Mouse (Mus musculus): ENCODE results near the gene Mmp15. TPM values are rescaled to one million over a fixed set of nuclear protein-coding genes. Genes with fewer than 3 reads are reported as not detected.
"Not testable (repeated sequence)": the region's sequence is repeated elsewhere in the genome, so short reads cannot be mapped to it uniquely, and the experiment has no call there.

Mmp15 gene
- total RNA-seq, 2 experiments from 2014 or later: not detected

- no peak for ATAC-seq (replicated peaks; ENCODE audit: low FRiP score, poor library complexity, severe bottlenecking)
Measured at GRCm38 (mm10) chr8:95374429-95374828, 22.4 kb downstream of the Mmp15 start.

GRCm38 (mm10) chr8:95375374-95375930 is 23.4 kb downstream of the Mmp15 start:
- no peak for ATAC-seq (replicated peaks; ENCODE audit: low FRiP score, poor library complexity, severe bottlenecking)

GRCm38 (mm10) chr8:95376309-95376999 is 24.4 kb downstream of the Mmp15 start:
- no peak for ATAC-seq (replicated peaks; ENCODE audit: low FRiP score, poor library complexity, severe bottlenecking)

GRCm38 (mm10) chr8:95377101-95377500 is 25.0 kb downstream of the Mmp15 start:
- ATAC-seq (replicated peaks; ENCODE audit: low FRiP score, poor library complexity, severe bottlenecking): no peak

- ATAC-seq (replicated peaks; ENCODE audit: low FRiP score, poor library complexity, severe bottlenecking): no peak
Measured at GRCm38 (mm10) chr8:95377863-95378291, 25.8 kb downstream of the Mmp15 start.

- not testable (repeated sequence) for ATAC-seq (replicated peaks; ENCODE audit: low FRiP score, poor library complexity, severe bottlenecking)
Measured at GRCm38 (mm10) chr8:95378928-95379327, 26.9 kb downstream of the Mmp15 start.

- no peak for ATAC-seq (replicated peaks; ENCODE audit: low FRiP score, poor library complexity, severe bottlenecking)
Measured at GRCm38 (mm10) chr8:95380953-95381352, 28.9 kb downstream of the Mmp15 start.

GRCm38 (mm10) chr8:95381595-95381994 is 29.5 kb downstream of the Mmp15 start:
- ATAC-seq (replicated peaks; ENCODE audit: low FRiP score, poor library complexity, severe bottlenecking): no peak

GRCm38 (mm10) chr8:95384501-95384900 is 32.4 kb downstream of the Mmp15 start:
- ATAC-seq (replicated peaks; ENCODE audit: low FRiP score, poor library complexity, severe bottlenecking): no peak

- no peak for ATAC-seq (replicated peaks; ENCODE audit: low FRiP score, poor library complexity, severe bottlenecking)
Measured at GRCm38 (mm10) chr8:95386037-95386436, 34.0 kb downstream of the Mmp15 start.

GRCm38 (mm10) chr8:95387221-95387620 is 35.2 kb downstream of the Mmp15 start:
- ATAC-seq (replicated peaks; ENCODE audit: low FRiP score, poor library complexity, severe bottlenecking): no peak

GRCm38 (mm10) chr8:95387936-95388335 is 35.9 kb downstream of the Mmp15 start:
- ATAC-seq (replicated peaks; ENCODE audit: low FRiP score, poor library complexity, severe bottlenecking): no peak

- ATAC-seq (replicated peaks; ENCODE audit: low FRiP score, poor library complexity, severe bottlenecking): no peak
Measured at GRCm38 (mm10) chr8:95390312-95390711, 38.2 kb downstream of the Mmp15 start.

- no peak for ATAC-seq (replicated peaks; ENCODE audit: low FRiP score, poor library complexity, severe bottlenecking)
Measured at GRCm38 (mm10) chr8:95391101-95391500, 39.0 kb downstream of the Mmp15 start.

- no peak for ATAC-seq (replicated peaks; ENCODE audit: low FRiP score, poor library complexity, severe bottlenecking)
Measured at GRCm38 (mm10) chr8:95392604-95393003, 40.5 kb downstream of the Mmp15 start.

GRCm38 (mm10) chr8:95395186-95395918 is 43.3 kb downstream of the Mmp15 start:
- no peak for ATAC-seq (replicated peaks; ENCODE audit: low FRiP score, poor library complexity, severe bottlenecking)

GRCm38 (mm10) chr8:95396752-95397151 is 44.7 kb downstream of the Mmp15 start:
- ATAC-seq (replicated peaks; ENCODE audit: low FRiP score, poor library complexity, severe bottlenecking): no peak

- no peak for ATAC-seq (replicated peaks; ENCODE audit: low FRiP score, poor library complexity, severe bottlenecking)
Measured at GRCm38 (mm10) chr8:95397201-95397600, 45.1 kb downstream of the Mmp15 start.

- no peak for ATAC-seq (replicated peaks; ENCODE audit: low FRiP score, poor library complexity, severe bottlenecking)
Measured at GRCm38 (mm10) chr8:95399131-95399530, 47.1 kb downstream of the Mmp15 start.

- ATAC-seq (replicated peaks; ENCODE audit: low FRiP score, poor library complexity, severe bottlenecking): no peak
Measured at GRCm38 (mm10) chr8:95401091-95401490, 49.0 kb downstream of the Mmp15 start.

- ATAC-seq (replicated peaks; ENCODE audit: low FRiP score, poor library complexity, severe bottlenecking): no peak
Measured at GRCm38 (mm10) chr8:95409518-95409917, 57.5 kb downstream of the Mmp15 start.

Measured in erythroid progenitor cell, adult 5-6 weeks (primary cell).